Mouse (Mus musculus) neutrophil, adult 83 days (primary cell): ENCODE results near the gene Capza2. TPM values are rescaled to one million over a fixed set of nuclear protein-coding genes. Genes with fewer than 3 reads are reported as not detected.

Experiments used
- total RNA-seq, 2 experiments: library from RNA; stranded (reverse); gene quantifications; one replicate each; pipeline ENCODE4 v1.2.4; 2023

Gene Capza2
- total RNA-seq: 100 to 1,000 TPM; 166 to 210 TPM

GRCm38 (mm10) chr6:17635615-17636284, at the start of gene Capza2:
Capza2 (plus strand) TSS chr6:17636234.

GRCm38 (mm10) chr6:17692647-17693046, 56.6 kb downstream of the Capza2 start, which contains the start of gene St7:
St7 (plus strand) TSS chr6:17692933.

Other genes starting within 250 kb of the Capza2 start
- 10 to 100 TPM in 1 of 2 experiments, 1 to 10 TPM in 1; 10.0 to 16.8 TPM for gene Met, start 172.4 kb upstream of the Capza2 start, total RNA-seq
- gene St7, start 56.7 kb downstream of the Capza2 start, total RNA-seq: 10 to 100 TPM; 10.5 to 11.5 TPM